Mouse (Mus musculus): ENCODE results near the gene Aunip. TPM values are rescaled to one million over a fixed set of nuclear protein-coding genes. Genes with fewer than 3 reads are reported as not detected.
A peak's percentile ranks its signal among the peaks of the same experiment; 100 is the strongest.

The Aunip gene
- polyA plus RNA-seq, 1 experiment: 2.3 TPM

DNA sequence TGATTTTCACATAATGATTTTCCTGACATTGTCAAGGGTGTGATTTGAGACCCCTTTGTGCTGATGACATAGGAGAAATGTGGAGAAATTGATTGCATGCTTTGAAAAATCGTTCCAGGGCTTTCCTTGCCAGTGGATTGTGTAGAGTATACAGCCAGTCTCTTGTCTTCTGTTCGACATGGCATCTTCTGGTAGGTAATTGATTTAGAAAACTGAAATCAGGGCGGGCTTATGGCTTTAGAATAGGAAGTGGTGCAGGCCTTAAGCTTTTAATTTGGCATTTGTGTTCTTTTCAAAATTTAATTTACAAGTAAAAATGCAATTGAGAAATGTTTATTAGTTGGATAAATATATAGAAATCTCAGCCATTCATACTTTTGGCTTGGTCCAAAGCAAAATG is 40.8 kb upstream of the Aunip start:
- TF ChIP-seq TCF3 (IDR thresholded peaks at IDR 0.05; ENCODE audit: insufficient read length, low read depth) (no peak), USF1 (IDR thresholded peaks at IDR 0.05; ENCODE audit: low read depth) (no peak), POLR2AphosphoS2 (IDR thresholded peaks at IDR 0.05; ENCODE audit: insufficient read length, low read depth) (no peak)
- H3K36me3 ChIP-seq (ENCODE audit: control insufficient read depth, insufficient read depth): no peaks in the 10 kb centered on the region
- peaks cover 20% of the 10 kb centered on the region for H3K79me2 ChIP-seq (ENCODE audit: control insufficient read depth, insufficient read depth)
- no peaks in the 10 kb centered on the region for H3K27me3 ChIP-seq (ENCODE audit: control insufficient read depth, insufficient read depth, insufficient read length)
- H3ac ChIP-seq (ENCODE audit: control insufficient read depth, insufficient read length): no peak overlapping the region
- peak overlapping the region; percentile 33 for H3K4me3 ChIP-seq
- peak overlapping the region; percentile 77 for H3K4me2 ChIP-seq (ENCODE audit: low read depth)

DNA sequence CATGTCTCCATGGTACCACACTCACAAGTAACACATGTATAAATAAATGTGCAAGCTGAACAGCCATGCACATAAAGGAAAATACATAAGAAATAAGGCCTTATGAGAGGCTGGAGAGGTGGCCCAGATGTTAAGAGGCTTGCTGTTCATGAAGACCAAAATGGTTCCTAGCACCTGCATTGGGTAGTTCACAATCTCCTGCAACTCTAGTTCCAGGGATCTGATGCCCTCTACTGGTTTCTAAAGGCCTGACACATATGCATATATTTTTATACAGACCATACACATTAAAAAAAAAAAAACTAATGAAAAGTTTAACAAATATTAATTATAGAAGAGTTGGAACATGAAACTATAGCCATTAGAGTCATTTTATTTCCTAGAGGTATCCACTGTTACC is 39.3 kb upstream of the Aunip start:
- H3K4me3 ChIP-seq: no peak overlapping the region
- no peak overlapping the region for H3K4me2 ChIP-seq (ENCODE audit: low read depth)
- H3K79me2 ChIP-seq (ENCODE audit: control insufficient read depth, insufficient read depth): peaks cover 20% of the 10 kb centered on the region
- TF ChIP-seq TCF12 (IDR thresholded peaks at IDR 0.05; ENCODE audit: insufficient read depth, poor library complexity, severe bottlenecking) (no peak), USF1 (IDR thresholded peaks at IDR 0.05; ENCODE audit: low read depth) (no peak), MYOG (IDR thresholded peaks at IDR 0.05; ENCODE audit: control insufficient read depth in 1 of 3, insufficient read depth in 1 of 3, insufficient read length in 2 of 3, low read depth in 2 of 3) (no peak), REST (IDR thresholded peaks at IDR 0.05; ENCODE audit: insufficient read depth, insufficient read length) (no peak), POLR2AphosphoS2 (IDR thresholded peaks at IDR 0.05; ENCODE audit: insufficient read length, low read depth) (no peak)
- H3K27me3 ChIP-seq (ENCODE audit: control insufficient read depth, insufficient read depth, insufficient read length): no peaks in the 10 kb centered on the region
- H3ac ChIP-seq (ENCODE audit: control insufficient read depth, insufficient read length): no peak overlapping the region
- H3K36me3 ChIP-seq (ENCODE audit: control insufficient read depth, insufficient read depth): no peaks in the 10 kb centered on the region

DNA sequence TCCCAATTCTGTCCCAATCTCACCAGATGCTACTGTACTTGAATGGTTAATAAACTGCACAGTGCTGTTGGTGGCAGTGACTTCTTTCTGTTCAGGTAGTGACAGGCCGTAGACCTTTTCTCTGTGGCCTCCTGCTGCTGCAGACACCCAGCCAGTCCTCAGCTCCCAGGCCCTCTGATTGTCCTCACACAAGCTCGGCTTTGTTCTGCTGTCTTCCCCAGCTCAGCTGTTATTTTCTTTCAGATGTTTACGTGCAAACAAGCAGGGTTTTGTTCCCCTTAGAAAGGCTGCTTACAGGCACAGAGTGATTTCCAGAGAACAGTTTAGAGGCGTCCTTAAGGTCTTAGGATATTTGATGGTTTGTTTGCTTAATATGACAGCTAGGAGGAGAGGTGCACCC is 37.0 kb upstream of the Aunip start:
- TF ChIP-seq TCF3 (IDR thresholded peaks at IDR 0.05; ENCODE audit: insufficient read length, low read depth) (no peak), E2F4 (IDR thresholded peaks at IDR 0.05; ENCODE audit: insufficient read depth) (no peak), POLR2AphosphoS2 (IDR thresholded peaks at IDR 0.05; ENCODE audit: insufficient read length, low read depth) (no peak), TCF12 (IDR thresholded peaks at IDR 0.05; ENCODE audit: insufficient read depth, poor library complexity, severe bottlenecking) (no peak), REST (IDR thresholded peaks at IDR 0.05; ENCODE audit: insufficient read depth, insufficient read length) (no peak), MYOD1 (IDR thresholded peaks at IDR 0.05; ENCODE audit: control insufficient read depth in 1 of 3, insufficient read length in 2 of 3, low read depth in 2 of 3) (no peak), POLR2A (IDR thresholded peaks at IDR 0.05; ENCODE audit: insufficient read length, low read depth) (no peak), USF1 (IDR thresholded peaks at IDR 0.05; ENCODE audit: low read depth) (no peak), SRF (IDR thresholded peaks at IDR 0.05; ENCODE audit: control insufficient read depth, insufficient read length, low read depth) (no peak), MAX (IDR thresholded peaks at IDR 0.05; ENCODE audit: low read depth) (no peak), CEBPB (IDR thresholded peaks at IDR 0.05; ENCODE audit: insufficient read depth, poor library complexity, severe bottlenecking) (no peak), MYOG (IDR thresholded peaks at IDR 0.05; ENCODE audit: control insufficient read depth in 1 of 3, insufficient read depth in 1 of 3, insufficient read length in 2 of 3, low read depth in 2 of 3) (no peak)

DNA sequence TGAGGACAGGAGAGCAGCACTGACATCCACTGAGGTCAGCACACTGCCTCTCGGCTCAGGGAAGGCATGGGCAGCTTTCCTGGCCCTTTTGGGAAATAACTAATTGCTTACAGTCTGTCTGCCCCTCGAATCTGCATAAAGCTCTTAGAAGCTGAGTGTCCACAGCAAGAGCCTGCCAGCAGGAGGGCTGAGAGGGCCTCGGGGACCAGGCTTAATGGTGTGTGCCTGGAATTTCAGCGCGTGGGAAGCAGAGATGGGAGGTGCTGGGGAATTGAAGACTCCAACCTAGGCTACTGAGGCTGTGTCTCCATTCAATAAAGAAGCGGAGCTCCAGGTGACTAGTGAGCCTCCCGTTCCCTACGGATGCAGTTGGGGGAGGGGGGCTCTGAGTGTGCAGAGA is 36.6 kb upstream of the Aunip start:
- Histone ChIP-seq H3K27me3 (ENCODE audit: control insufficient read depth, insufficient read depth, insufficient read length) (no peaks in the 10 kb centered on the region), H3K4me2 (ENCODE audit: low read depth) (no peak overlapping the region), H3K79me2 (ENCODE audit: control insufficient read depth, insufficient read depth) (peaks cover 20% of the 10 kb centered on the region), H3K36me3 (ENCODE audit: control insufficient read depth, insufficient read depth) (no peaks in the 10 kb centered on the region), H3ac (ENCODE audit: control insufficient read depth, insufficient read length) (no peak overlapping the region), H3K4me3 (no peak overlapping the region)
- TF ChIP-seq POLR2A (IDR thresholded peaks at IDR 0.05; ENCODE audit: insufficient read length, low read depth) (no peak), CEBPB (IDR thresholded peaks at IDR 0.05; ENCODE audit: insufficient read depth, poor library complexity, severe bottlenecking) (no peak), POLR2AphosphoS2 (IDR thresholded peaks at IDR 0.05; ENCODE audit: insufficient read length, low read depth) (no peak), E2F4 (IDR thresholded peaks at IDR 0.05; ENCODE audit: insufficient read depth) (no peak), MAX (IDR thresholded peaks at IDR 0.05; ENCODE audit: low read depth) (no peak), MYOG (IDR thresholded peaks at IDR 0.05; ENCODE audit: control insufficient read depth in 1 of 3, insufficient read depth in 1 of 3, insufficient read length in 2 of 3, low read depth in 2 of 3) (no peak), SRF (IDR thresholded peaks at IDR 0.05; ENCODE audit: control insufficient read depth, insufficient read length, low read depth) (no peak), TCF12 (IDR thresholded peaks at IDR 0.05; ENCODE audit: insufficient read depth, poor library complexity, severe bottlenecking) (no peak), REST (IDR thresholded peaks at IDR 0.05; ENCODE audit: insufficient read depth, insufficient read length) (no peak), USF1 (IDR thresholded peaks at IDR 0.05; ENCODE audit: low read depth) (no peak)

More for the DNA sequence above, 37.0 kb upstream of the Aunip start:
- Histone ChIP-seq H3K36me3 (ENCODE audit: control insufficient read depth, insufficient read depth) (no peaks in the 10 kb centered on the region), H3K4me3 (no peak overlapping the region), H3K79me2 (ENCODE audit: control insufficient read depth, insufficient read depth) (peaks cover 20% of the 10 kb centered on the region), H3ac (ENCODE audit: control insufficient read depth, insufficient read length) (no peak overlapping the region), H3K4me2 (ENCODE audit: low read depth) (no peak overlapping the region), H3K27me3 (ENCODE audit: control insufficient read depth, insufficient read depth, insufficient read length) (no peaks in the 10 kb centered on the region)

DNA sequence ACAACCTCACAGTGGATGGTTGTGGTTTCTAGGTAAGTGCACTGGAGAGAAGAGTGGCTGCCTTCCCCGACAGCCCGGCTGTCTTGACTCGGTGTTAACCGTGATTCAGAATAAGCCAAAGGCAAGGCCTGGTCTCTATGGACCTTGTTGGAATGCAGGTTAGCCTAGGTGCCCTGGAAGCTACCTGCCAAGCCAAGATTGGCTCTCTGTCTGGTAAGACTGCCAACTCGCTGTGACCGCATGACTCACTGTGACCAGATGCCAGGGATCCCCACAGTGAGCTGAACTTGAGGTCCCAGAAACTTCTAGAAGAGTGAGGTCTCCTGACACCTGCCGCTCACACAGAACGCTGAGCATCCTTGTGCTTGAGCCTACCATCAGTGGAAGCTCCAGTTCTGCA is 33.9 kb upstream of the Aunip start:
- Histone ChIP-seq H3K36me3 (ENCODE audit: control insufficient read depth, insufficient read depth) (no peaks in the 10 kb centered on the region), H3K27me3 (ENCODE audit: control insufficient read depth, insufficient read depth, insufficient read length) (no peaks in the 10 kb centered on the region), H3K4me2 (ENCODE audit: low read depth) (no peak overlapping the region), H3ac (ENCODE audit: control insufficient read depth, insufficient read length) (no peak overlapping the region), H3K79me2 (ENCODE audit: control insufficient read depth, insufficient read depth) (no peaks in the 10 kb centered on the region), H3K4me3 (no peak overlapping the region)
- no peak for TF ChIP-seq TCF3 (IDR thresholded peaks at IDR 0.05; ENCODE audit: insufficient read length, low read depth)

DNA sequence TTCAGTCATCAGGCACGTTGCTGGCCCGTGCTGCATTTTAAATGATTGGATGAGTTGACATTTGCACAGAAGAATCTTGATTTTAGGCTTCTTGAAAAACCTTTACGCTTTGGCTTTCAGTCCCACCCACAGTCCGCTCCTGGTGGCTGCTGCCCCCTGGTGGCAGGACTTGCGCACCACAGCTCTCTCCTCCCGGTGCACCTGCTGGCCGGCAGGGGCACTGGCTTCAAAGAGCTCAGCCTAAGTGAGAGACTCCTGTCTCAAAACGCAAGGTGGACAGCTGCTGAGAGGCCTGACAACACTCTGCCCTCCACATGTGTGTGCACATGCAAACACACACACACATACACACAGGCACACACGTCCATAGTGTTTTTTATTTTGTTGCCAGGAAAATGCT is 32.8 kb upstream of the Aunip start:
- H3K36me3 ChIP-seq (ENCODE audit: control insufficient read depth, insufficient read depth): no peaks in the 10 kb centered on the region
- H3K79me2 ChIP-seq (ENCODE audit: control insufficient read depth, insufficient read depth): no peaks in the 10 kb centered on the region
- H3K4me2 ChIP-seq (ENCODE audit: low read depth): no peak overlapping the region
- H3K27me3 ChIP-seq (ENCODE audit: control insufficient read depth, insufficient read depth, insufficient read length): no peaks in the 10 kb centered on the region
- no peak overlapping the region for H3K4me3 ChIP-seq
- no peak overlapping the region for H3ac ChIP-seq (ENCODE audit: control insufficient read depth, insufficient read length)
- TF ChIP-seq MYOG (IDR thresholded peaks at IDR 0.05; ENCODE audit: control insufficient read depth in 1 of 3, insufficient read depth in 1 of 3, insufficient read length in 2 of 3, low read depth in 2 of 3) (peak in 1 of 3 experiments; percentile 67), TCF12 (IDR thresholded peaks at IDR 0.05; ENCODE audit: insufficient read depth, poor library complexity, severe bottlenecking) (no peak), TCF3 (IDR thresholded peaks at IDR 0.05; ENCODE audit: insufficient read length, low read depth) (no peak), MYOD1 (IDR thresholded peaks at IDR 0.05; ENCODE audit: control insufficient read depth in 1 of 3, insufficient read length in 2 of 3, low read depth in 2 of 3) (peak in 1 of 3 experiments; percentile 70)

Measured in myocyte (in vitro differentiated cells).